Mouse (Mus musculus): ENCODE results near the gene Actg1.

- no peak for TF ChIP-seq CTCF (IDR thresholded peaks at IDR 0.05; ENCODE audit: low read depth)
- peak; percentile 74; the same call in 1 of the 2 replicates for TF ChIP-seq EP300 (IDR thresholded peaks at IDR 0.05; ENCODE audit: low read depth)
These were observed 32.3 kb downstream of the Actg1 start for GRCm38 (mm10) chr11:120315832-120316689.

Measured in heart, postnatal 0 days (tissue).